Mouse (Mus musculus): ENCODE results near the gene Map4k2.
"Not testable (repeated sequence)": the region's sequence is repeated elsewhere in the genome, so short reads cannot be mapped to it uniquely, and the experiment has no call there.

DNA sequence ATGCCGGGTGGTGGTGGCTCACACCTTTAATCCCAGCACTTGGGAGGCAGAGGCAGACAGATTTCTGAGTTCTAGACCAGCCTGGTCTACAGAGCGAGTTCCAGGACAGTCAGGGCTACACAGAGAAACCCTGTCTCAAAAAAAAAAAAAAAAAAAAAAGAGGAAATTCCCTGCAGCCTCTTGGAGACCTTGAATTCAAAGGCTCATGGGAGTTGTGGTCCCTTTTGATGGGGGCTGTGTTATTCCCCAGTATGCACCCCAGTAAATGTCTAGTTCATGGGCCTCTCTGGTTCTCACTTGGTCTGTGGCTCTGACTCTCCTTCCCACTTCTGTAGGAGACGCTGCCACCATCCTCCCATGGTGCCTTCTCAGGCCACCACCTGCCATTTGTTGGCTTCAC, 29.2 kb upstream of the Map4k2 start:
- TF ChIP-seq POLR2A (IDR thresholded peaks at IDR 0.05; ENCODE audit: insufficient read length, low read depth); MAX (IDR thresholded peaks at IDR 0.05; ENCODE audit: low read depth); TCF12 (IDR thresholded peaks at IDR 0.05; ENCODE audit: insufficient read depth, poor library complexity, severe bottlenecking); E2F4 (IDR thresholded peaks at IDR 0.05; ENCODE audit: insufficient read depth); POLR2AphosphoS2 (IDR thresholded peaks at IDR 0.05; ENCODE audit: insufficient read length, low read depth); USF1 (IDR thresholded peaks at IDR 0.05; ENCODE audit: low read depth); MYOD1 (IDR thresholded peaks at IDR 0.05; ENCODE audit: control insufficient read depth in 1 of 3, insufficient read length in 2 of 3, low read depth in 2 of 3); CEBPB (IDR thresholded peaks at IDR 0.05; ENCODE audit: insufficient read depth, poor library complexity, severe bottlenecking): not testable (repeated sequence)

All from myocyte (in vitro differentiated cells).